Mouse (Mus musculus): ENCODE results near the gene Cadm1. TPM values are rescaled to one million over a fixed set of nuclear protein-coding genes. Genes with fewer than 3 reads are reported as not detected.

The Cadm1 gene
- polyA plus RNA-seq, 1 experiment from 2014 or later, result 82.9 TPM

DNA sequence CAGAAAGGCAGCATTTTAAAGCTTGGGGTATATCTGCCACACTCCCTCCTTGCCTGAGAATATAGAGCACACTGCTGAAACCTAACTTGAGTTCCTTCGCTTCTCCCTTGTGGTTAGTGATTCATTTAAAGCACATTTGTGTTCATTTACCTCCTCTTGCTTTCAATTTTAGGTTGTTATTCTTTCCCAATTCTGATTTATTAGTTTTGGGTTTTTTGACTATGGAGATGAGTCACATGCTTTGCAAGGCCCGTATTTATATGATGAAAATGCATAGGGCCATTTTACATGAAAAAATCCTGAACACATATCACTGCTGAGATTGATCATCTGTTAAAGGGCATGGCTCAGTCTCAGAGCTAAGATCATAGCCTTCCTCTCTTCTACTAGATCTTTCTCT is 115.1 kb downstream of the Cadm1 start:
- Histone ChIP-seq H3K27me3 (peaks cover 10% of the 10 kb centered on the region; the same call in 1 of the 2 replicates), H3K36me3 (no peaks in the 10 kb centered on the region), H3K9ac (no peak overlapping the region), H3K9me3 (no peaks in the 10 kb centered on the region), H3K4me1 (peaks cover 4% of the 10 kb centered on the region; the same call in 1 of the 2 replicates), H3K4me2 (no peak overlapping the region), H3K27ac (no peak overlapping the region), H3K4me3 (no peak overlapping the region)
- ATAC-seq (ENCODE audit: borderline replicate concordance, extremely low read depth, low FRiP score, low TSS enrichment), result no peak
- 78% methylated on average over 2 of the region's 2 CpGs for WGBS

DNA sequence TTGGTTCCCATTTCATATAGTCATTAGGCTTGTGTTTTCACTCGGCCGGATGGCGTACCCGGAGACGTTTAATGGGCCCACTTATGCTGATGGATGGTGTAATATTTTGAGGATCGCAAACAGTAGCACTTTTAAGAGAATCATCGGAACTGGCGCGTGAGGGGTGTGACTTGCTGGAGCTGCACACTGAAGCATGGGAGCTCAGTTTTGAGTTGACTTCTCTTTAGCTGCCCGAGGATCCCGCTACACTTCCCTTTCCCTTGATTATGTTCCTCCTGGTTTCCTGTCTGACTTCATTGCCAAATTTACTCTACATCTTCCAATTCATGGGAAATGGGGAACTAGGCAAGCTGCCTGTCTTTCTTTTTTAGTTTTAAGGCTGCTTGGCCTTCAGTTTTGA is 121.5 kb downstream of the Cadm1 start:
- no peak overlapping the region for H3K4me3 ChIP-seq
- no peak overlapping the region for H3K9ac ChIP-seq
- H3K9me3 ChIP-seq, result no peaks in the 10 kb centered on the region
- H3K27me3 ChIP-seq, result peaks cover 10% of the 10 kb centered on the region; the same call in 1 of the 2 replicates
- no peak for ATAC-seq (ENCODE audit: borderline replicate concordance, extremely low read depth, low FRiP score, low TSS enrichment)
- no peaks in the 10 kb centered on the region for H3K4me1 ChIP-seq
- H3K36me3 ChIP-seq, result no peaks in the 10 kb centered on the region
- WGBS, result 73% methylated on average over 11 of the region's 11 CpGs
- 0 out of 2 replicates have a peak overlapping the region, but pooled peaks have one; percentile 2 for H3K27ac ChIP-seq
- no peak overlapping the region for H3K4me2 ChIP-seq

DNA sequence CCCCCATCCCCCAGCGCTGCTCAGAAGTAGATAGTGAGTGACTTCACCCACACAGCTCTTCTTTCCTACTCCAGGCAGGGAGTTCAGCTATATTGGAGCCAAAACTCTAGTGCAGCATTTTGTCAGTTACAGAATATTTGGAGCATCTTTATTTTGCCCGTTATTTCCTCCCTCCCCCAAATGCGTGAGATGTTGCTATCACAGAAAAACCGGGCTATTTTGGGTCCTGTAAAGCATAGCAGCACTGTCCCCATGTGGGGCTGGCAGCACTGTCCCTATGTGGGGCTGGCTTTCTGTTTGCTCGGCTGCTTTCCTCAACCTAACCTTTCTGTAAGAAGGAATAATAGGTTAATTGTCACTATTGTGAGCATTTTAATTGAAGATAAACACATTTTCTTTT is 122.2 kb downstream of the Cadm1 start:
- Histone ChIP-seq H3K9me3 (no peaks in the 10 kb centered on the region), H3K4me1 (no peaks in the 10 kb centered on the region), H3K27me3 (peaks cover 7% of the 10 kb centered on the region; the same call in 1 of the 2 replicates), H3K4me3 (no peak overlapping the region), H3K27ac (no peak overlapping the region), H3K36me3 (no peaks in the 10 kb centered on the region), H3K9ac (no peak overlapping the region), H3K4me2 (no peak overlapping the region)
- WGBS, result 66% methylated on average over 5 of the region's 5 CpGs
- no peak for ATAC-seq (ENCODE audit: borderline replicate concordance, extremely low read depth, low FRiP score, low TSS enrichment)

DNA sequence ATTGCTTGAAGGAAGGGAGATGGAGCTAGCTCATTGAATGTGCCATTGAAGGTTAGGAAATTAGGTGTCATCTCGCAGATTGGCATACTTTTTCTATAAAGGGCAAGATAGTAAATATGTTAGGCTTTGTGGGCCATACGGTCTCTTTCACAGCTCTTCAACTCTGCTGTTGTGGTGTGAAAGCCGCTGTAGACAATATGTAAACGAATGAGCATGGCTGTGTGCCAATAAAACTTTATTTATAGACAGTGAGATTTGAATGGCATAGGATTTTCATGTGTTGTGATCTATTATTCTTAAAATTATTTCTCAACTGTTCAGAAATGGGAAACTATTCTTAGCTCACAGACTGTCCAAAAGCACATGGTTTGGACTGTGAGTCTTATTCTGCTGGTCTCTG is 123.0 kb downstream of the Cadm1 start:
- no peaks in the 10 kb centered on the region for H3K36me3 ChIP-seq
- H3K4me3 ChIP-seq, result no peak overlapping the region
- peaks cover 3% of the 10 kb centered on the region; the same call in 1 of the 2 replicates for H3K27me3 ChIP-seq
- H3K4me2 ChIP-seq, result no peak overlapping the region
- no peak overlapping the region for H3K27ac ChIP-seq
- no peak overlapping the region for H3K9ac ChIP-seq
- no peaks in the 10 kb centered on the region for H3K9me3 ChIP-seq
- ATAC-seq (ENCODE audit: borderline replicate concordance, extremely low read depth, low FRiP score, low TSS enrichment), result no peak
- 45% methylated on average over 4 of the region's 4 CpGs for WGBS
- H3K4me1 ChIP-seq, result no peaks in the 10 kb centered on the region

DNA sequence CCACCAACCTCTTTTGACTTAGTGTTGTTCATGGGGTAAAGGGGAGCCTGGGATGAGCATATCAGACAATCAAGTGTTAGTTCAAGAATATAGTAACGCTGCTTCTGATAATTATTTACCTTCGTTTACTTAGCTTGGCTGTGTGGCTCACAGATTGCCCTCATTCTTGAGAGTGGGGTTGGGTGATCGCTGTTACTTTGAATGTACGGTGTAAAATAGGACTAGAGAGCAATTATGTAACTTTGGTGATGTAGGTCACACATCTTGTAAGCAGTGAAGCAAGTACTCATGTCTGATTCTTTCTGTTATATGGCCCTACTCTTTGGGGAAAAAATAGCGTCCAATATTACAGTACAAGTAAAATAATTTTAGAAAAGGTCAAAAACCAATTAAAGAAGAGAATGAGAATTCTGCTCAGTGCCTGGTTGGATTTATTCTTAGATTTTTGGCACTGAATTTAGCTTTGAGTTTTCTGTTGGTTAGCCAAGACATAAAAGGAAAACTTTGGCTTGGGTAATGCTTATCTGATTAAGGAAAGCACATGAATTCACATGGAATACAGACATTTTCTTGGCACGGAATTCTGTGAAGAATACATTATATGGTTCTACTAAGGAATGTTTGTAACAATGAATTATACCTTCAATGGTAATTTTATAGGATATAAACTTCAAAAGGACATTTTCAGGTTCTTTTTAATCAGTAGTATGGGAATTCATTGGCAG is 129.6 kb downstream of the Cadm1 start:
- H3K27ac ChIP-seq, result no peak overlapping the region
- 85% methylated on average over 6 of the region's 6 CpGs for WGBS
- no peaks in the 10 kb centered on the region for H3K9me3 ChIP-seq
- H3K4me2 ChIP-seq, result no peak overlapping the region
- no peaks in the 10 kb centered on the region for H3K36me3 ChIP-seq
- no peaks in the 10 kb centered on the region for H3K4me1 ChIP-seq
- no peak overlapping the region for H3K4me3 ChIP-seq
- no peak for ATAC-seq (ENCODE audit: borderline replicate concordance, extremely low read depth, low FRiP score, low TSS enrichment)
- no peaks in the 10 kb centered on the region for H3K27me3 ChIP-seq
- H3K9ac ChIP-seq, result no peak overlapping the region

DNA sequence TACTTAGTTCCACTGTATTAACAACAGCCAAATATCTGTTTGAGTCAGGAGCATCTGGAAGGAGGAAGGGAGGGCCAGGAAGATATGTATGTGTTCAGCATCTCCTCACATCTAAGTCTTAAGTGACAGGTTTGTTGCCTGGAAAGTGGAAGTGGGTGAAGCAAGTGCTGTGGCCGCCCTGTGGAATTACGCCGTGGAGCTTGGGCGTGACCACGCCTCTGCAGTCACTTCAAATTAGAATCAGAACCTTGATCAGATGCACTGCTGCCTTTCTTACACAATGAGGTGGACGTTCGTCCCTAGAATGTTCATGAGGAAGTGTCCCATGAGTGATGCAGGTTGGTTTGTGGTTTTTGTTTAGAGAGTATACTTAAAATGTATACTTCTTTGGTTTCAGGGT is 131.6 kb downstream of the Cadm1 start:
- 88% methylated on average over 7 of the region's 7 CpGs for WGBS

DNA sequence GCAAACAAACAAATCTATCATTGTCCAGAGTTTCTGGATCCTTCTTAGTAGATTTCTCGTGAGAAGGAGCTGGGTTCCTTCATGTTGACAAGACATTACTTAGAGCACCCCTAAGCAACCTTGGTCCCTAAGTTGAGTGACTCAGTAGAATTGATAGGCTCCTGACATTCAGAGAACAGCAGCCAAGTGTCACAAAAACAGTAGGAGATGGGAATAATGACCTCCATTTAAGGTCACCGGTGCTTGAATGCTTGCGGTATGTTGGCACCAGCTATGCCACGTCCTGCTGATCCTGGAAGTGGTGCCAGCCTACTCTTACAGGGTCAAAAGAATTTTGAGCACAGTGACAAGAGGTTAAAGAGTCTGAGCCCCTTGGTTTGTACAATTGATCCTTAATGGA is 139.2 kb downstream of the Cadm1 start:
- H3K27ac ChIP-seq, result no peak overlapping the region
- no peaks in the 10 kb centered on the region for H3K9me3 ChIP-seq
- H3K9ac ChIP-seq, result no peak overlapping the region
- H3K4me1 ChIP-seq, result peaks cover 6% of the 10 kb centered on the region
- no peak for ATAC-seq (ENCODE audit: borderline replicate concordance, extremely low read depth, low FRiP score, low TSS enrichment)
- no peak overlapping the region for H3K4me3 ChIP-seq
- no peaks in the 10 kb centered on the region for H3K27me3 ChIP-seq
- WGBS, result 64% methylated on average over 4 of the region's 4 CpGs
- no peaks in the 10 kb centered on the region for H3K36me3 ChIP-seq
- H3K4me2 ChIP-seq, result no peak overlapping the region

More for the DNA sequence above, 131.6 kb downstream of the Cadm1 start:
- no peak overlapping the region for H3K9ac ChIP-seq
- H3K4me3 ChIP-seq, result no peak overlapping the region
- H3K4me1 ChIP-seq, result no peaks in the 10 kb centered on the region; the same call in 1 of the 2 replicates
- no peaks in the 10 kb centered on the region for H3K36me3 ChIP-seq
- H3K9me3 ChIP-seq, result no peaks in the 10 kb centered on the region
- no peak overlapping the region for H3K27ac ChIP-seq
- H3K27me3 ChIP-seq, result no peaks in the 10 kb centered on the region
- no peak overlapping the region for H3K4me2 ChIP-seq
- no peak for ATAC-seq (ENCODE audit: borderline replicate concordance, extremely low read depth, low FRiP score, low TSS enrichment)

DNA sequence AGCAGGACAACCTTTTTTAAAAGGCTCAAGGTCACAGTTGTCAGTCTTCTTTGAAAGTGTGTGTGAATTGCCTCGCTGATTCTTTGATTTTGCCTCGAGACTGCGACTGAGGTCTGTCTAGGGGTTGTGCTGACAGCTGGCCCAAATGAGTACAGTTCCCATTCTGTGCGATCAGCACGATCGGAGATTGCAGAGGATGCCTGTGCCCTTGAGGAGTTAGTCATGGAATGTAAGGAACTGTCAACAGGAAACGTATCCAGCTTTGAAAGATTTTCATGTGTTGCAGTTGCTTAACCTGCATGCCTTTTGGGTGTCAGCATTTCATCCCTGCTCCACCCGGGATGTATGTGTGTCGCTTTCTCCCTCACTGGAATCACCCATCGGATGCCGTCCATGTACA is 141.6 kb downstream of the Cadm1 start:
- WGBS, result 51% methylated on average over 11 of the region's 11 CpGs
- Histone ChIP-seq H3K9ac (no peak overlapping the region), H3K9me3 (no peaks in the 10 kb centered on the region), H3K4me2 (no peak overlapping the region), H3K4me1 (peaks cover 22% of the 10 kb centered on the region), H3K27ac (no peak overlapping the region), H3K4me3 (no peak overlapping the region), H3K36me3 (no peaks in the 10 kb centered on the region), H3K27me3 (no peaks in the 10 kb centered on the region)
- ATAC-seq (ENCODE audit: borderline replicate concordance, extremely low read depth, low FRiP score, low TSS enrichment), result no peak

DNA sequence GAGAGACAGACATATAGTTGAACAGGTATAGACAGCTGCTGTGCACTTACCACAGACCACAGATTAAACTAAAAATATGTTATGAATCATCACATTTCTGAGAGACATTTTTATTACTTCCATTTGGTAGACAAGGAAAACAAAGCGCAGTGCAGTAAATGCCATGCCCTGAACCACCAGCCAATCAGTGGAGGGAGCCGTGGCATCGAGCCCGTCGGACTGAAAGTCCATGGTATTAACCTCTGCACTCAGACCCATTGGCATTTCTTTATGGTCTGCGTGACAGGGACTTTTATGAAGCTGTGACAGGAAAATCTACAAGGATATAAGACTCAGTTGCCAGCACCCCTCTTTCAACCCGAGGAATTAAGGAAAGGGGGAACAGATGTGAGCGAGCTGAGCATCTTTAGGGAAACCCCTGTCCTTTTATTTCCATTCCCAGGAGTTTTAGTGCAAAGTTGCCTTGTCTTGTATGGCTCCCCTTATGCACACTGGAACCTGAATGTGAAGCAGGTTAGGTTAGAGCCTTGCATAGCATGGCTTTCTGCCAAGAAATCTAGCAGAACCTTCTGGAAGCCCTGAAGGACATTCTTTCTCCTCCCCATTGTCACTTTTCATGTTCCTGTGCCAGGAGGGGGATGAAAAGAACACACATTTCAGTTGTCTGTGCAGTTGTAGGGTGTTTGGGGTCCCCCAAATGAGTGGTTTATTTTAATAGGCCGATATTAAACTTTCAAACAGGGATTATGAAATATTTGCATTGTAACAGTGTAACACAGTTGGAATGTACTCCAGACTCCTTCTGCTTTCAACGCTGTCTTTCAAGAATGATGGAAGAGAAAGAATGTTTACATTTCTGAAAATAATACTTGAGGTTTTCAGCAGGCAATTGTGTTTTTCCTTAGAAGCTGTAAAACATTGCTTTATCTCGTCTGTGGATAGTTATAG is 145.1 kb downstream of the Cadm1 start:
- Histone ChIP-seq H3K4me2 (peak overlapping the region; percentile 25; the same call in 1 of the 2 replicates), H3K36me3 (no peaks in the 10 kb centered on the region), H3K4me1 (peaks cover 22% of the 10 kb centered on the region), H3K4me3 (no peak overlapping the region), H3K9ac (no peak overlapping the region), H3K9me3 (no peaks in the 10 kb centered on the region), H3K27ac (peak overlapping the region; percentile 86), H3K27me3 (no peaks in the 10 kb centered on the region)
- ATAC-seq (ENCODE audit: borderline replicate concordance, extremely low read depth, low FRiP score, low TSS enrichment), result peak; percentile 65; the same call in 1 of the 2 replicates
- 40% methylated on average over 11 of the region's 11 CpGs for WGBS

DNA sequence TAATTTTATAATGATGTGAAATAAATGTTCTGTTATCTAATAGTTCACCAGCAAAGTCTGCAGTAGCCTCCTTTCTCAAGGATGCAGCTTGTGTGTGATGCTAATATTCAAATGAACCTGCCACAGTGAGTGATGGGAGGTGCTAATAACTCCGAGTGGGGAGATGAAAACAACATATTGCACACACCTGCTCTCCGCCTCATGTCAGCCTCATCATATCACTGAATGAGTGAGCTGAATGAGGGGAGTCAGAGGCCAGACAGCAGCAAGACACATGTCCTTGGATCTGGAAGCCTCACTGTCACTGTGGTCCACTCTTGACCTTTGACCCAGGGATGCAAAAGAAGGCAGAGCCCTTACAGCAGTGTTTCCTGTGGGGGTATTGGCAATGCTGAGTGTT is 156.9 kb downstream of the Cadm1 start:
- H3K27me3 ChIP-seq, result peaks cover 5% of the 10 kb centered on the region; the same call in 1 of the 2 replicates
- no peak overlapping the region for H3K4me2 ChIP-seq
- peaks cover 32% of the 10 kb centered on the region for H3K4me1 ChIP-seq
- H3K9me3 ChIP-seq, result no peaks in the 10 kb centered on the region
- no peak overlapping the region for H3K4me3 ChIP-seq
- 81% methylated on average over 2 of the region's 2 CpGs for WGBS
- H3K9ac ChIP-seq, result no peak overlapping the region
- no peaks in the 10 kb centered on the region for H3K36me3 ChIP-seq
- H3K27ac ChIP-seq, result no peak overlapping the region
- ATAC-seq (ENCODE audit: borderline replicate concordance, extremely low read depth, low FRiP score, low TSS enrichment), result no peak

DNA sequence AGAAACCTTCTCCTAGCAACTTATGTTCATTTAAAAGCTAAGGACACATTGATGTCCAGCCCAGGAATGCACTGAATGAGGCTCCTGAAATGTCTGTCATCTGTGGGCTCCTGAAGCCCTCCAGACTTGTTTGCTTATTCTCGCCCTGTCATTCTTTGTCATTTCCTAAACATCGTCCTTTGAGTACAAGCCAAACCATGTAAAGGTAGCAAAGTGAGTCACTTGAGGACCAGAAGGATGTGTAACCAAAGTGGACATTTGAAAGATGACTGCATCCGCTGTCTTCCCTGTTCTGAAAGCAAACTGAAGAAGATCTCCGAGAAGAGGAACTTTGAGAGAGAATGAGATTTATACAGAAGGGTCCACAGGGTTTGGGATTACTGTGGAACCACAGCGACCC is 157.6 kb downstream of the Cadm1 start:
- H3K36me3 ChIP-seq, result no peaks in the 10 kb centered on the region
- no peak for ATAC-seq (ENCODE audit: borderline replicate concordance, extremely low read depth, low FRiP score, low TSS enrichment)
- WGBS, result 61% methylated on average over 5 of the region's 5 CpGs
- no peaks in the 10 kb centered on the region for H3K9me3 ChIP-seq
- no peak overlapping the region for H3K4me3 ChIP-seq
- no peak overlapping the region for H3K27ac ChIP-seq
- H3K4me2 ChIP-seq, result 0 out of 2 replicates have a peak overlapping the region, but pooled peaks have one; percentile 23
- peaks cover 25% of the 10 kb centered on the region for H3K4me1 ChIP-seq
- no peak overlapping the region for H3K9ac ChIP-seq
- peaks cover 5% of the 10 kb centered on the region; the same call in 1 of the 2 replicates for H3K27me3 ChIP-seq
